Mouse (Mus musculus) heart, embryonic 14.5 days (tissue): ENCODE data around the gene Nrxn3. TPM values are rescaled to one million over a fixed set of nuclear protein-coding genes. Genes with fewer than 3 reads are reported as not detected.

Experiments used
- ATAC-seq: fragments of 200-750 bp; cut with Nextera tagmentation; 2 replicates; pipeline ENCODE4 v1.8.0; 2017; ENCODE audit warnings: low read depth, moderate TSS enrichment; ENCODE audit not compliant: insufficient number of reproducible peaks, insufficient read depth, low FRiP score
- H3K27ac ChIP-seq, 2 experiments: fragments of 200-500 bp in 1 of 2; fragments of 300-500 bp in 1 of 2; sonication (generic) in 1 of 2; replicated peaks in 1 of 2; 2 replicates each; pipeline ENCODE4 v1.5.1; 2012 to 2014; ENCODE audit warnings: low read depth in 2 of 2, low read length in 2 of 2, control low read depth in 1 of 2, mild to moderate bottlenecking in 1 of 2, mixed read lengths in 1 of 2; ENCODE audit not compliant: control insufficient read depth in 1 of 2, insufficient read depth in 1 of 2
- H3K27me3 ChIP-seq: fragments of 300-500 bp; sonication (generic); 2 replicates; pipeline ENCODE4 v1.6.1; 2014; ENCODE audit warnings: mild to moderate bottlenecking, low read length, control low read depth; ENCODE audit not compliant: control insufficient read depth, insufficient read depth
- H3K36me3 ChIP-seq: fragments of 300-500 bp; sonication (generic); 2 replicates; pipeline ENCODE4 v1.6.1; 2014; ENCODE audit warnings: mild to moderate bottlenecking, control low read depth, low read length, mixed read lengths; ENCODE audit not compliant: control insufficient read depth, insufficient read depth
- H3K4me1 ChIP-seq, 2 experiments: fragments of 200-500 bp in 1 of 2; fragments of 300-500 bp in 1 of 2; sonication (generic) in 1 of 2; 2 replicates each; pipeline ENCODE4 v1.6.1; 2012 to 2014; ENCODE audit warnings: low read length in 2 of 2, control low read depth in 1 of 2, mixed read lengths in 1 of 2; ENCODE audit not compliant: control insufficient read depth in 2 of 2, insufficient read depth in 2 of 2
- H3K4me2 ChIP-seq: fragments of 300-500 bp; sonication (generic); 2 replicates; pipeline ENCODE4 v1.6.1; 2014; ENCODE audit warnings: mild to moderate bottlenecking, low read length
- H3K4me3 ChIP-seq, 2 experiments: fragments of 200-500 bp in 1 of 2; fragments of 300-500 bp in 1 of 2; sonication (generic) in 1 of 2; 2 replicates each; pipeline ENCODE4 v1.5.1; 2012 to 2014; ENCODE audit warnings: low read length in 2 of 2, mild to moderate bottlenecking in 2 of 2, control low read depth in 1 of 2, low read depth in 1 of 2, moderate library complexity in 1 of 2; ENCODE audit not compliant: control insufficient read depth in 1 of 2, insufficient read depth in 1 of 2
- H3K9ac ChIP-seq: fragments of 300-500 bp; sonication (generic); 2 replicates; pipeline ENCODE4 v1.6.1; 2014; ENCODE audit warnings: mild to moderate bottlenecking, low read length
- H3K9me3 ChIP-seq: fragments of 300-500 bp; sonication (generic); 2 replicates; pipeline ENCODE4 v1.6.1; 2016; ENCODE audit warnings: low read length, control low read depth; ENCODE audit not compliant: control insufficient read depth
- WGBS: fragments of 180-500 bp; shearing (Covaris S2); extraction: QIAGEN DNeasy Blood & Tissue Kit; methylation state at CpG from one replicate; pipeline ENCODE4 v1.1.7; 2014; 5-methylcytosine and 5-hydroxymethylcytosine counted together
- polyA plus RNA-seq: library from polyadenylated mRNA; unstranded; fragments of >200 nt; fragmentation: Nextera tagmentation; extraction: Ambion mirVana; gene quantifications from 2 replicates; pipeline ENCODE4 v1.2.1, GENCODE M21; 2014

The Nrxn3 gene
- polyA plus RNA-seq, 1 experiment from 2014 or later, result 1.7 TPM

DNA sequence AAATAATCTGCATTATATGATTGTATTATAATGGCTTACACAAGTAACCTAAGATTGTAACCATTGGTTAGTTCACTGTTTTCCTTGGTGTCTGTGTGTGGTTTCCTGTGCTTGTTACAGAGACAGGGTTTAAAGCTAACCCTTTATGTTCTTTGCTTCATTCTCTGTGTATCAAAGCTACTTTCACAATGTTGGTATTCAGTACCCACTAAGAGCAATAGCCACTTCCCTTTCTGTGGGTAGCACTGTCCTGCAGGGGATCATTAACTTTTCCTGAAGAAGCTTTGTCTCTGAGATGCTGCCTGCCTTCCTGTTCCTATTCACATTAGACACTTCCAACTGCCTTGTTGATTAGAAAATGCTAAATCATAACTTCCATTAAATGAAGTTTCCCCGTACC lies 836.2 kb downstream of the Nrxn3 start:
- Histone ChIP-seq H3K4me1 (no peaks in the 10 kb centered on the region), H3K4me3 (no peak overlapping the region), H3K9me3 (no peaks in the 10 kb centered on the region), H3K27me3 (no peaks in the 10 kb centered on the region), H3K27ac (no peak overlapping the region), H3K36me3 (no peaks in the 10 kb centered on the region), H3K9ac (no peak overlapping the region), H3K4me2 (no peak overlapping the region)
- no peak for ATAC-seq
- WGBS, result 82% methylated on average over 1 of the region's 1 CpGs

DNA sequence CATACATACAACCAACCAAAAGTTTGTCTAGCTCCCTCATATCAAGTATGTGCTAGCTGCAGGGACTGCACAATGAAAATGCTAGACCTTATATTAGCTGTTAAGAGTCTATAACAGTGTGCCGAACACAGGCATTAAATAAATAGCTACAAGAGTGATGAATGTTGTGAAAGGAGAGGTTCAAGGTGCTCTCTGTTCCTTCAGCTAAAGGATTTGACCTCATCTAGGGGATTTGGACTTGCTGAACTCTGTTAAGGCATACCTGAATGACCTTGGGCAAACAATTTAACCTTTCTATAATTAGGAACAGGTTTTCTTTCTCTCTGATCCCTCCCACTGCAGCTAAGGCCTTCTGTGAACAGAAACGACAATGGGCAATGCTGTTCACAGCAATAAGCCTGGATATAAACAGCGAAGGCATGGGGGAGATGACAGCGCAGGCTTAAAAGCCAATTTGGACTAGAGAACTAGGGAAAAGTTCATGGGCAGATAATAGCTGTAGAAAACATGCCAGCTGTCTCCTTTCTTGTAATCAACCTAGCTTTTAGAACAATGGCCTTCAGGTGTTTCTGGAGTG lies 839.4 kb downstream of the Nrxn3 start:
- Histone ChIP-seq H3K4me1 (no peaks in the 10 kb centered on the region), H3K4me2 (no peak overlapping the region), H3K27me3 (no peaks in the 10 kb centered on the region), H3K9me3 (no peaks in the 10 kb centered on the region), H3K9ac (no peak overlapping the region), H3K4me3 (no peak overlapping the region), H3K36me3 (no peaks in the 10 kb centered on the region), H3K27ac (no peak overlapping the region)
- ATAC-seq, result no peak
- WGBS, result 71% methylated on average over 4 of the region's 4 CpGs

DNA sequence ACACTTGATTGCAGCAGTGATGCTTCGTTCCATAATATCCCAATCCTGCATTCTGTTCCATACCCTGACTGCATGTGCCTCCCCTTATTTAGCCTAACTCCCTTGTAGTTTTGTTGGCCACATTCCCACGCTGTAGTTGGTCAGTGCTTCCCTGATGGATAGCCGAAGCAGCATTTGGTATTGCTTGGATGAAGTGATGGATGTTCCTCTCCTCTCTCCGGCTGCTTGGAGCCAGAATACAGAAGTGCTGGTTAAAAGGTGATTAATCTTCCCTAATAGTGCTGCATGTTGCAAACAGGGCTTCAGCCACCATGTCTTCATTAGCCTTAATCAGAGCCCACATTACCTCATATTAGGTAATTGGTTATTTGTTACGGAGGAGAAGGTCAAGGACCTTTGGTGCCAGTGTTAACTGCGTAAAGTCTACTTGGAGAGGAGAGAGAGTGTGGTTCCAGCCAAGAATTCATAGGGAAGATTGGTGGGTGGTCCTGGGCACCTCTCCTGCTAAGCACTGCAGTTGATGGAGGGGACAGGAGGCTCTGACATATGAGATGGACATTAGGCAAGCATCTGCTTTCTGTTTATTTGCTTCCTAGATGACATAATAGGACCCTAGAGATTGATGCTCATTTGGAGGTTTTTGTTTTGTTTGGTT lies 846.2 kb downstream of the Nrxn3 start:
- Histone ChIP-seq H3K36me3 (no peaks in the 10 kb centered on the region), H3K4me3 (no peak overlapping the region), H3K9ac (no peak overlapping the region), H3K27me3 (no peaks in the 10 kb centered on the region), H3K4me2 (no peak overlapping the region), H3K9me3 (no peaks in the 10 kb centered on the region), H3K27ac (no peak overlapping the region), H3K4me1 (no peaks in the 10 kb centered on the region)
- WGBS, result 79% methylated on average over 6 of the region's 6 CpGs
- no peak for ATAC-seq

DNA sequence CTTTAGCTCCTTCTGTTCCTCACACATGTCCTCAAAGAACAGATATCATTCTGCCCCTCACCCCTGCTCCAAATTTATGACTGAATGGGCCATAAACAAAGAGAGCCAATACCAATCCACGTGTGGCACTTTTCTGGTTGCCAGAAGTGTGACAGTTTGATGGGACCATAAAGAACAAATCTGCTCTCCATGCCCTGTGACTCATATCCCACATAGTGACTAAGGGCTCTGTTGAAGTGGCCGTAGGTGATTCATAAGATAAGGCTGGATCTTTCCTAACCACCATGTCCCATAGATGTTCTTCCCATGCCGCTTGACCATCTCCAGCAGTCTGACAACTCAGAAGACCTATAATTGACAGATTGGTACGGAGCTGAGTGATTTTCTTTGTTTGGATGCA lies 869.8 kb downstream of the Nrxn3 start:
- Histone ChIP-seq H3K9ac (no peak overlapping the region), H3K4me2 (no peak overlapping the region), H3K4me3 (no peak overlapping the region), H3K27ac (no peak overlapping the region), H3K9me3 (no peaks in the 10 kb centered on the region), H3K27me3 (no peaks in the 10 kb centered on the region), H3K36me3 (no peaks in the 10 kb centered on the region), H3K4me1 (no peaks in the 10 kb centered on the region)
- ATAC-seq, result no peak
- WGBS, result 73% methylated on average over 4 of the region's 4 CpGs

DNA sequence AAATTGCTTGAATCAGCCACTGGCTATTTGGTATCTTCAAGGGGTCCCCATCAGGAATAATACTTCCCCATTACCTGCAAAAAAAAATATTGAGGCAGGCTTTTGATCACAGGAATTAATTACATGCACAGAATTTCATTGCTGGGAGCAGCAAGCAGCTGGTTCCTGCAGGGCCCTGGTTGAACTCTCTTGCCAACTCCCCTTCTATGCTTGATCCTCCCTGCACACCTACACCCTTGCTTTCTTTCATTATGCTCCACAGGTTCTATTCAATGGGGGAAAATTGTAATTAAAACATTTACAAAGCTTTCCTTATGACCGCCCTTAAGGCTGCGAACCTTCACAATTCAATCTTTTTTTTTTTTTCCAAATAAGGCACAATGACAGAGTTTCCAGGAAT lies 891.0 kb downstream of the Nrxn3 start:
- Histone ChIP-seq H3K4me3 (no peak overlapping the region), H3K9me3 (no peaks in the 10 kb centered on the region), H3K4me1 (no peaks in the 10 kb centered on the region), H3K9ac (no peak overlapping the region), H3K27me3 (no peaks in the 10 kb centered on the region), H3K36me3 (no peaks in the 10 kb centered on the region), H3K27ac (no peak overlapping the region), H3K4me2 (no peak overlapping the region)
- ATAC-seq, result no peak
- 81% methylated on average over 2 of the region's 2 CpGs for WGBS

DNA sequence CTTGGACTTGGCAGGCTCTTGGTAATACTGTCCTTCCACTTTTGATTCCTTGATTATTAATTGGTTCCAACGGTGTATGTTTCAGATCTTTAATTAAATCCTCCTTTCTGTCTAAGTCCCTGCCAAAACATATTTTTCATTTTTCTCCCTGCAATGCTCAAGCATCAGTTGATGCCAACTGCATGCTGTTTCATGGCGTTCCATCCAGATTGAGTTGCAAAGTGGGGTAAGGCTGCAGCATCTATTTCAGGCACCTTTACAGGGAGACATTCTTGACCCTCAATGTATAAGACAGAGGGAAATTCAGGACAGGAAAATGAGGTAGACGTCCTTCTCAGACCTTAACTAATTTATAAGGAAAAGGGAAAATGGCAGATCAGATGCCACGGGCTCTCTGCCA lies 903.1 kb downstream of the Nrxn3 start:
- Histone ChIP-seq H3K36me3 (no peaks in the 10 kb centered on the region), H3K4me1 (no peaks in the 10 kb centered on the region), H3K9ac (no peak overlapping the region), H3K27ac (no peak overlapping the region), H3K4me2 (no peak overlapping the region), H3K9me3 (no peaks in the 10 kb centered on the region), H3K4me3 (no peak overlapping the region), H3K27me3 (no peaks in the 10 kb centered on the region)
- WGBS, result 76% methylated on average over 4 of the region's 4 CpGs
- no peak for ATAC-seq

DNA sequence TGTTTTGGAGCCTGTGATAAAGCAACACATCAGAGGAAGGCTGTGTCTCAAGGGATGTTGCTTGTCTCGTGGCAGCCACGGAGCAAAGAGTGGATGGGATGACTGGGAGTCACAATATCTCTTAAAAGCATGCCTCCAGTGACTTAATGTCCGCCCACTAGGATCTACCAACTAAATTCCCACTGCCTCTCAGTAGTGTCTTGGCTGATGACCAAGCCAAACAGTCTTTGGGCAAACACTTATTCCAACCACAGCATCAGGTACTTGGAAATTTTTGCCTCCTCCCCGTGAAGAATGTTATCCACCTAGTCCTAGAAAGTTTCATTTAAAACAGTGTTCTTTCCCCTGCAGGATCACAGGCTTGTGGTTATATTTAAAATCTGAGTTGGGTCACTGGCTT lies 917.4 kb downstream of the Nrxn3 start:
- WGBS, result 52% methylated on average over 4 of the region's 4 CpGs
- H3K36me3 ChIP-seq, result no peaks in the 10 kb centered on the region
- no peaks in the 10 kb centered on the region for H3K4me1 ChIP-seq
- no peak overlapping the region for H3K27ac ChIP-seq
- H3K4me3 ChIP-seq, result no peak overlapping the region
- H3K27me3 ChIP-seq, result no peaks in the 10 kb centered on the region
- no peak overlapping the region for H3K9ac ChIP-seq
- no peaks in the 10 kb centered on the region for H3K9me3 ChIP-seq
- ATAC-seq, result no peak
- H3K4me2 ChIP-seq, result no peak overlapping the region

DNA sequence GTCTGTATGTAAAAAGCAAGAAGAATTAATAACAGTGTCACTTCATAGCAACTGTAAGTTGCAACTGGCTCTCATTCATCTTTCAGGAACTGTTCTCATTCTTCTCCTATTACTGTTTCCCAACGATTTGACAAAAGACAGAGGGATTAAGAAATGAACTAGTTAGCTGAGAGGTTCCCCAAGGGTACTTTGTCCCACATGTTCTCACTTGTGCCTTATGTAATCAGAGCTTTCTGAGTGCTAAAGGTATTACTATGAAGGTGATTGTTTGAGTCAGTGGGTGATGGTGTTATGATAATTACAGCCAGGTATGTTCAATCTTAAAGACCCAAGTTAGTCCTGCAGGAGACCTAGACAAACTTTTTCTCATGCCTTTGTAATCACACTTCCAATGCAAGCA lies 918.8 kb downstream of the Nrxn3 start:
- Histone ChIP-seq H3K27ac (no peak overlapping the region), H3K9me3 (no peaks in the 10 kb centered on the region), H3K4me1 (no peaks in the 10 kb centered on the region), H3K27me3 (no peaks in the 10 kb centered on the region), H3K9ac (no peak overlapping the region), H3K4me2 (no peak overlapping the region), H3K36me3 (no peaks in the 10 kb centered on the region), H3K4me3 (no peak overlapping the region)
- WGBS, result 19% methylated on average over 1 of the region's 1 CpGs
- ATAC-seq, result no peak
